Mouse (Mus musculus) intestine, embryonic 14.5 days (tissue): ENCODE data around the gene Card10. TPM values are rescaled to one million over a fixed set of nuclear protein-coding genes. Genes with fewer than 3 reads are reported as not detected.

ENCODE experiments used
- ATAC-seq: fragments of 200-750 bp; cut with Nextera tagmentation; replicated peaks from 2 replicates; pipeline ENCODE4 v1.8.0; 2017; ENCODE audit warnings: low read depth, moderate number of reproducible peaks, moderate TSS enrichment, moderate library complexity; ENCODE audit not compliant: low FRiP score, low TSS enrichment
- DNase-seq: peaks from one replicate; pipeline ENCODE4 v3.0.0-alpha.2; 2018; ENCODE audit warnings: low spot score
- H3K27ac ChIP-seq: fragments of 300-500 bp; sonication (generic); 2 replicates; pipeline ENCODE4 v1.5.1; 2014; ENCODE audit warnings: low read depth, mild to moderate bottlenecking, control low read depth
- H3K27me3 ChIP-seq: fragments of 300-500 bp; sonication (generic); replicated peaks from 2 replicates; pipeline ENCODE4 v1.6.1; 2014; ENCODE audit warnings: low read length, control low read depth; ENCODE audit not compliant: control insufficient read depth, insufficient read depth
- H3K36me3 ChIP-seq: fragments of 300-500 bp; sonication (generic); 2 replicates; pipeline ENCODE4 v1.6.1; 2014; ENCODE audit warnings: low read length, control low read depth; ENCODE audit not compliant: control insufficient read depth, insufficient read depth
- H3K4me1 ChIP-seq: fragments of 300-500 bp; sonication (generic); replicated peaks from 2 replicates; pipeline ENCODE4 v1.6.1; 2014; ENCODE audit warnings: low read length, control low read depth, mixed read lengths; ENCODE audit not compliant: control insufficient read depth, insufficient read depth
- H3K4me2 ChIP-seq: fragments of 300-500 bp; sonication (generic); 2 replicates; pipeline ENCODE4 v1.6.1; 2014; ENCODE audit warnings: low read length
- H3K4me3 ChIP-seq: fragments of 300-500 bp; sonication (generic); 2 replicates; pipeline ENCODE4 v1.5.1; 2014; ENCODE audit warnings: low read depth, low read length, control low read depth, mixed read lengths
- H3K9ac ChIP-seq: fragments of 300-500 bp; sonication (generic); 2 replicates; pipeline ENCODE4 v1.6.1; 2014; ENCODE audit warnings: mild to moderate bottlenecking, low read length
- H3K9me3 ChIP-seq: fragments of 300-500 bp; sonication (generic); 2 replicates; pipeline ENCODE4 v1.6.1; 2016; ENCODE audit warnings: low read length, control low read depth; ENCODE audit not compliant: control insufficient read depth
- WGBS: fragments of 180-500 bp; shearing (Covaris S2); extraction: QIAGEN DNeasy Blood & Tissue Kit; methylation state at CpG from one replicate; pipeline ENCODE4 v1.1.7; 2014; 5-methylcytosine and 5-hydroxymethylcytosine counted together
- polyA plus RNA-seq: library from polyadenylated mRNA; unstranded; fragments of >200 nt; fragmentation: Nextera tagmentation; extraction: Ambion mirVana; gene quantifications from 2 replicates; pipeline ENCODE4 v1.2.1, GENCODE M21; 2014

The Card10 gene
- polyA plus RNA-seq, 1 experiment from 2014 or later, result 8.6 TPM

DNA sequence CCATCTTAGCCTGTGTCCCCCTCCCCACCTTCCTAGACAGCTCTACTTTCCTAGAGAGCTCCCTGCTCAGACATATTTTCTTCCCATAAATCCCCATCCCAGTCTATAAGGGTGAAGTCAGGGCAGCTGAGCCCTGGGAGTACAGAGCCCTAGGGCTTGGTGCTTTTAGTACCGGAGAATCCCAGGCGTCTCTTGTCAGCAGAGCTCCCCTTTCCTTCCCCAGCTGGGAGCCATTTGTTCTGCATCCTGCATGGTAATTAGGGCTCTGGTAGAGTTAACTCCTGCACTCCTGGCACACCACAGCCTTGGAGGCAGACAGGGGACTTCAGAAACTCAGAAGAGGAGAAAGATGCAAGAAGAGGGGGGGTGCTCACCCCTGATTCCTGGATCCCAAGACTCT, 36.9 kb upstream of the Card10 start:
- Histone ChIP-seq H3K4me3 (no peak overlapping the region), H3K4me2 (no peak overlapping the region), H3K4me1 (peaks cover 56% of the 10 kb centered on the region), H3K27ac (peak overlapping the region; percentile 74), H3K9me3 (no peaks in the 10 kb centered on the region), H3K9ac (0 out of 2 replicates have a peak overlapping the region, but pooled peaks have one; percentile 13), H3K36me3 (no peaks in the 10 kb centered on the region), H3K27me3 (no peaks in the 10 kb centered on the region)
- peak; percentile 61 for DNase-seq
- no peak for ATAC-seq
- 17% methylated on average over 2 of the region's 2 CpGs for WGBS

DNA sequence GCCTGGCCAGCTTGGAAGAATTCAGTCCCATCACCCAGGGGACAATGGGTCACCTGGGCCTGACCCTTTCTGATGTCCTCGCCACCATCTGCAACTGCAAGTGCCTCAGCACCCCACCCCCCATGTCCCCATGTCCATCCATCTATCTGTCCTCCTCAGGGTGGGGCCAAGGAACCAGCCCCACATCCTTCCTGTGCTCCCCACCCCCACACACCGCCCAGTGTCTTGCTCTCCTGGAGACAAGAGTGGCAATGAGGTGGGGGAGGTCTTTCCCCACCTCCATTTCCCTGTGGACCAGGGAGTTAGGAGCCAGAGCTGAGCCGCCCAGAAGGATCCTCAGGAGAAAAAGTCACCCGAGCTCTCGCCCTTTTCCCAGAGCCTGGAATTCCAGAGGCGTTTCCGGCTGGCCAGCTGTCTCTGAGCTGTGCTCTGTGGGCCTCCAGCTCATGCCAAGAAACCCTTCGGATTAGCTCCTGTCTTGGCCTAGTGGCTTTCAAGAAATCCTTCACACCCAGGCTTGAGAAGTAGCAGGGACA, 33.3 kb upstream of the Card10 start:
- Histone ChIP-seq H3K4me2 (peak overlapping the region; percentile 23; the same call in 1 of the 2 replicates), H3K9ac (peak overlapping the region; percentile 22; the same call in 1 of the 2 replicates), H3K9me3 (no peaks in the 10 kb centered on the region), H3K27me3 (no peaks in the 10 kb centered on the region), H3K4me1 (peaks cover 70% of the 10 kb centered on the region), H3K27ac (peak overlapping the region; percentile 94), H3K4me3 (no peak overlapping the region), H3K36me3 (no peaks in the 10 kb centered on the region)
- WGBS, result 39% methylated on average over 8 of the region's 8 CpGs
- DNase-seq (peak; percentile 60), ATAC-seq (no peak)

- 30% methylated on average over 12 of the region's 12 CpGs for WGBS
- peaks cover 69% of the 10 kb centered on the region for H3K4me1 ChIP-seq
- peak overlapping the region; percentile 94 for H3K27ac ChIP-seq
- H3K9ac ChIP-seq, result peak overlapping the region; percentile 22; the same call in 1 of the 2 replicates
- peak overlapping the region; percentile 2; the same call in 1 of the 2 replicates for H3K4me2 ChIP-seq
- no peaks in the 10 kb centered on the region for H3K27me3 ChIP-seq
- H3K36me3 ChIP-seq, result no peaks in the 10 kb centered on the region
- H3K9me3 ChIP-seq, result no peaks in the 10 kb centered on the region
- ATAC-seq (no peak), DNase-seq (no peak)
- no peak overlapping the region for H3K4me3 ChIP-seq
Measured at GRCm38 (mm10) chr15:78835200-78836085, 32.6 kb upstream of the Card10 start.

DNA sequence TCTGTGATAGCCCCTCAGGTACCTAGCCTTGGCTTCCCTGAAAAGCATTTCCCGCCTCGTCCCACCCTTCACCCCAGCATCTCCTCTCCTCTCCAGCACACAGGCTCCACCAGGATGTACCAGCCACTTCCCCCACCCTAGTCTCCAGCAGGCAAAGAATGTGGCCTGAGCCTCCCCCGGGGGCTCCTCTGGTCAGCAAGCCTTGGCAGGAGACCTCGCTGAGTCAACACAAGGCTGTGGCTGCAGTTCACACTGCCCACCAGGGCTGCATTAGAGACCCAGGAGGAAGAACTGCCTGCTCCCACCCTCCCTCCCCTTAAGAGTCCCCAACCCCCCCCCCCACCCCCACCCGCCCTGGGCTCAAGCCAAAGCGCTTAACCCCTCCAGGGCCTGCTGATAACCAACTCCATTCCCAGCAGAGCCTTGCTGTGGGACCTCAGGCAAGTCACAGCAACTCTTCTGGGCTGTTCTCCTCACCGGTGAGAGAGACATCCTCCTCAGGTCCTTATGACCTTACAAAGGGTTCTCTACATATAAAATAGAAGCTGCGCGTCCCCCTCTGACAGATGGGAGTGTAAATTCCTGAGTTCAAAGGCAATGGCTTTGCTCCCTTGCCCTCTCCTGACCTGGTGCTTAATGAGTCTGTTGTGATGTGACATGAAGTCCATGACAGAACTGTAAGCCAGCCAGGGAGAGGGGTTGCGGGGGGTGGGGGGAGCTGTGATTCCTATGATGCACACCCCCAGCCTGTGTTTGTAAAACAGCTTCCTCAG, 31.6 kb upstream of the Card10 start:
- Histone ChIP-seq H3K9ac (no peak overlapping the region), H3K4me1 (peaks cover 59% of the 10 kb centered on the region), H3K4me2 (no peak overlapping the region), H3K4me3 (no peak overlapping the region), H3K9me3 (no peaks in the 10 kb centered on the region), H3K27me3 (no peaks in the 10 kb centered on the region), H3K27ac (peak overlapping the region; percentile 94; the same call in 1 of the 2 replicates), H3K36me3 (no peaks in the 10 kb centered on the region)
- peak; percentile 54 for DNase-seq
- ATAC-seq, result no peak
- WGBS, result 31% methylated on average over 10 of the region's 10 CpGs

- peak; percentile 51 for DNase-seq
- Histone ChIP-seq H3K9ac (no peak overlapping the region), H3K4me1 (peaks cover 54% of the 10 kb centered on the region), H3K36me3 (no peaks in the 10 kb centered on the region), H3K27me3 (no peaks in the 10 kb centered on the region), H3K9me3 (no peaks in the 10 kb centered on the region), H3K27ac (peak overlapping the region; percentile 91; the same call in 1 of the 2 replicates), H3K4me2 (no peak overlapping the region), H3K4me3 (no peak overlapping the region)
- no peak for ATAC-seq
- 81% methylated on average over 3 of the region's 3 CpGs for WGBS
Measured at GRCm38 (mm10) chr15:78833582-78833981, 30.7 kb upstream of the Card10 start.

DNA sequence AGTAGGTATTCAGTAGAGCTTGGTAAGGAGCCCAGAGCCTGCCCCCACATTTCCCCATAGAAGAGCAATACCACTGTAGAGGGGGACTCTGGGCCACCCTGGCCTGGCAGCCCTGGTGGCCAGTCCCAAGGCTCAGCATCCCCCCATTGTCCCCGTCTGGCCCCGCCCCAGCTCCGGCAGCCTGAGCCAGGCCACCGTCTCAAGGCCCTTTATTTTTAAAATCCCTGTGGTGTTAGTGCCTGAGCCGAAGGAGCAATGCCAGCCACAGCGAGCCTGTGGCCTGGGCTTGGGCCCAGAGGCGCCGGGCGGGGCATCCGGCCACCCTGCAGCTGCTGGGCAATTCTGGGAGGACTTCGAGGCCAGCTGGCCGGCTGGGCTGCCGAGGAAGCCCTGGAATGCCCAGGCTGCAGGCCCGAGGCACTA, 29.9 kb upstream of the Card10 start:
- 20% methylated on average over 14 of the region's 14 CpGs for WGBS
- Histone ChIP-seq H3K27me3 (no peaks in the 10 kb centered on the region), H3K4me3 (no peak overlapping the region), H3K9me3 (no peaks in the 10 kb centered on the region), H3K4me2 (peak overlapping the region; percentile 3), H3K9ac (peak overlapping the region; percentile 5; the same call in 1 of the 2 replicates), H3K4me1 (peaks cover 54% of the 10 kb centered on the region), H3K27ac (peak overlapping the region; percentile 91), H3K36me3 (no peaks in the 10 kb centered on the region)
- DNase-seq (peak; percentile 71), ATAC-seq (peak; percentile 32)

DNA sequence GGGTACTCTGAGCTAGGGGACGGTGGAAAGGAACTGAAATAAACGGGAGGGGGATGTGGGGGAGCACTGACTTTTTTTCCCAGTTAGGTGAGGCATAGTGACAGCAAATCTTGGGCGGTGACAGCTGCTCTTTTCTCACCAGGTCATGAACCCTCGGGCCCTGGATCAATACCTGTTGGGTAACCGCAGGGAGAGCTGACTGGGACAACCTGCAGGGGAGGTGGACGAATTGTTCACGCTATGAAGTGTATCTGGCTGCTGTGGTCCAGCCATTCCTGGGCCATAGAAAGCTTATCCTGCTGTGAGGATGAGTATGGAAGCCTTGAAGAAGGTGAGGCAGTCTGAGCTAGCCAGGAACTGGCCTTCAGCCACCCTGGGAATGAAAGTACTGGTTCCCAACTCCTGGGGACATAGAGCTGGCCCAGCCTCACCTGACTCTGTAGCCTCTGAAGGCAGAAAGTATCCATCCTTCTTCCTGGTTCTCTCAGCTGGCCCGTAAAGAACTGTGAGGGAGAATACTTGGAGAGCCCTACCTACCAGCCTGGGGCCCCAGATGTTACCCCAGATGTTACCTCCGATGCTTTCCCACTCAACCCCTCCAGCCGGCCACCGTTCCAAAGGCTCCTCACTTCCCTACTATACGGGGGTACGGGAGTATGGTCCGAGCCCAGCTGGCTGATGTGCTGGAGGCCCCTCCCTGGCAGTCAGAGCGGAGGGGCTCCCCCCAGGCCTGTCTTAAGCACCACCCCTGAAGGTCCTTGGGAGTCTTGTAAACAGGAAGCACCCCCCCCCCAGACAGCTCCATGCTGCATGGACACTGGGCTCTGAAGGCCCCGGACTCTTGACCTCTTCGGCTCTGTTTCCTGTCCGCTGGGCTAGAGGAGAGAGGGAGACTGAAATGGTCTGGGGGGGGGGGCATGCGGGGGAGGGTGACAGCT, 29.1 kb upstream of the Card10 start:
- ATAC-seq (peak; percentile 54), DNase-seq (peak; percentile 59)
- no peaks in the 10 kb centered on the region for H3K36me3 ChIP-seq
- H3K4me2 ChIP-seq, result peak overlapping the region; percentile 3
- peak overlapping the region; percentile 5; the same call in 1 of the 2 replicates for H3K9ac ChIP-seq
- 27% methylated on average over 17 of the region's 19 CpGs for WGBS
- peak overlapping the region; percentile 91 for H3K27ac ChIP-seq
- no peaks in the 10 kb centered on the region for H3K9me3 ChIP-seq
- H3K4me3 ChIP-seq, result no peak overlapping the region
- H3K4me1 ChIP-seq, result peaks cover 54% of the 10 kb centered on the region
- H3K27me3 ChIP-seq, result no peaks in the 10 kb centered on the region
